Mouse (Mus musculus): ENCODE measurements around the gene Hrk. TPM values are rescaled to one million over a fixed set of nuclear protein-coding genes. Genes with fewer than 3 reads are reported as not detected.

Hrk gene
- total RNA-seq, 2 experiments from 2014 or later = not detected

- ATAC-seq (replicated peaks; ENCODE audit: low FRiP score, poor library complexity, severe bottlenecking) = no peak
These were observed 7.5 kb upstream of the Hrk start for GRCm38 (mm10) chr5:118156976-118157375.

GRCm38 (mm10) chr5:118160691-118161090 lies 3.8 kb upstream of the Hrk start:
- no peak for ATAC-seq (replicated peaks; ENCODE audit: low FRiP score, poor library complexity, severe bottlenecking)

GRCm38 (mm10) chr5:118165462-118165861 lies 1.0 kb downstream of the Hrk start:
- ATAC-seq (replicated peaks; ENCODE audit: low FRiP score, poor library complexity, severe bottlenecking) = no peak

- no peak for ATAC-seq (replicated peaks; ENCODE audit: low FRiP score, poor library complexity, severe bottlenecking)
These were observed 3.1 kb downstream of the Hrk start for GRCm38 (mm10) chr5:118167561-118167995.

- no peak for ATAC-seq (replicated peaks; ENCODE audit: low FRiP score, poor library complexity, severe bottlenecking)
These were observed 5.1 kb downstream of the Hrk start for GRCm38 (mm10) chr5:118169222-118170221.

GRCm38 (mm10) chr5:118170888-118171529 lies 6.6 kb downstream of the Hrk start:
- ATAC-seq (replicated peaks; ENCODE audit: low FRiP score, poor library complexity, severe bottlenecking) = no peak

GRCm38 (mm10) chr5:118171665-118172064 lies 7.2 kb downstream of the Hrk start:
- ATAC-seq (replicated peaks; ENCODE audit: low FRiP score, poor library complexity, severe bottlenecking) = no peak

- ATAC-seq (replicated peaks; ENCODE audit: low FRiP score, poor library complexity, severe bottlenecking) = no peak
These were observed 7.8 kb downstream of the Hrk start for GRCm38 (mm10) chr5:118172078-118172723.

- no peak for ATAC-seq (replicated peaks; ENCODE audit: low FRiP score, poor library complexity, severe bottlenecking)
These were observed 10.0 kb downstream of the Hrk start for GRCm38 (mm10) chr5:118174310-118175009.

GRCm38 (mm10) chr5:118175137-118175536 lies 10.7 kb downstream of the Hrk start:
- ATAC-seq (replicated peaks; ENCODE audit: low FRiP score, poor library complexity, severe bottlenecking) = no peak

- ATAC-seq (replicated peaks; ENCODE audit: low FRiP score, poor library complexity, severe bottlenecking) = no peak
These were observed 13.2 kb downstream of the Hrk start for GRCm38 (mm10) chr5:118177640-118178039.

GRCm38 (mm10) chr5:118186903-118187633 lies 22.6 kb downstream of the Hrk start:
- no peak for ATAC-seq (replicated peaks; ENCODE audit: low FRiP score, poor library complexity, severe bottlenecking)

GRCm38 (mm10) chr5:118188356-118188755 lies 23.9 kb downstream of the Hrk start:
- ATAC-seq (replicated peaks; ENCODE audit: low FRiP score, poor library complexity, severe bottlenecking) = no peak

GRCm38 (mm10) chr5:118190491-118190890 lies 26.0 kb downstream of the Hrk start:
- no peak for ATAC-seq (replicated peaks; ENCODE audit: low FRiP score, poor library complexity, severe bottlenecking)

GRCm38 (mm10) chr5:118192221-118192620 lies 27.8 kb downstream of the Hrk start:
- ATAC-seq (replicated peaks; ENCODE audit: low FRiP score, poor library complexity, severe bottlenecking) = no peak

- ATAC-seq (replicated peaks; ENCODE audit: low FRiP score, poor library complexity, severe bottlenecking) = no peak
These were observed 33.0 kb downstream of the Hrk start for GRCm38 (mm10) chr5:118197421-118197820.

GRCm38 (mm10) chr5:118199670-118200069 lies 35.2 kb downstream of the Hrk start:
- ATAC-seq (replicated peaks; ENCODE audit: low FRiP score, poor library complexity, severe bottlenecking) = no peak

GRCm38 (mm10) chr5:118204675-118205440 lies 40.4 kb downstream of the Hrk start:
- ATAC-seq (replicated peaks; ENCODE audit: low FRiP score, poor library complexity, severe bottlenecking) = no peak

All from erythroblast, adult 5-6 weeks (primary cell).